Mouse (Mus musculus) megakaryocyte, embryonic 14.5 days (primary cell): ENCODE results near the gene Qpct.

Experiments used
- FLI1 ChIP-seq: IDR thresholded peaks from 2 replicates; pipeline ENCODE4 v1.6.1; 2012; ENCODE audit warnings: low read length, inconsistent platforms, mixed read lengths
- GATA1 ChIP-seq: IDR thresholded peaks from 3 replicates; pipeline ENCODE4 v1.6.1; 2012; ENCODE audit warnings: mixed read lengths, low read length, inconsistent platforms, borderline replicate concordance

- TF ChIP-seq GATA1 = no peak
- no peak for TF ChIP-seq FLI1
Observed at GRCm38 (mm10) chr17:79024544-79024943, 27.2 kb upstream of the Qpct start.
